Mouse (Mus musculus) lung, adult 2 months (tissue): ENCODE results near the gene Mcm3.

ENCODE experiments used
- CTCF ChIP-seq: fragments of 200-500 bp; IDR thresholded peaks from 2 replicates; pipeline ENCODE4 v1.5.1; 2011; ENCODE audit warnings: mild to moderate bottlenecking, low read length, control low read depth; ENCODE audit not compliant: insufficient read depth
- POLR2A ChIP-seq: fragments of 200-500 bp; IDR thresholded peaks from 2 replicates; pipeline ENCODE4 v1.6.1; 2011; ENCODE audit warnings: low read depth, mild to moderate bottlenecking, control low read depth, low read length, borderline replicate concordance; ENCODE audit errors: extremely low read depth

- no peak for TF ChIP-seq CTCF
- no peak for TF ChIP-seq POLR2A
Measured at GRCm38 (mm10) chr1:20819771-20820605, at the start of gene Mcm3.
